Mouse (Mus musculus) megakaryocyte, embryonic 14.5 days (primary cell): ENCODE data around the gene A830031A19Rik.

ENCODE experiments used
- FLI1 ChIP-seq: IDR thresholded peaks from 2 replicates; pipeline ENCODE4 v1.6.1; 2012; ENCODE audit warnings: low read length, inconsistent platforms, mixed read lengths
- GATA1 ChIP-seq: IDR thresholded peaks from 3 replicates; pipeline ENCODE4 v1.6.1; 2012; ENCODE audit warnings: mixed read lengths, low read length, inconsistent platforms, borderline replicate concordance

DNA sequence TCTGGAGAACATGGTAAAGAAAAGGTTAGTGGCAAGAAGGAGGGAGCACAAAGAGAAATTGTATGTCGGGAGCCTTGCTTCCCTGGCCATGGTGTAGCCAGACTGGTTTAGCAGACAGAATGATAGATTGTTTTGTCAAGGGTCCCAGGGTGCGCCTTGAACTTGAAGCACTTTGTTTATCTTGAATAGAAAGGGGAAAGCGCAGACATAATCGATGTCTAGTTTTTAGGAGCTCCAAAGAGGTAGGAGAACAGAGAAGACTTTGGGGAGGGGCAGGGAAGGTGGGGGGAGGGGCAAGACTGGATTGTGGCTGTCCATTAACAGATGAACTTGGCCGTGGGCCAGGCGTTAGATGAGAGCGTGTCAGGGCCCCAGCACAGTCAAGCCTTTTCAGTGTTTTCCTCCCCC, 25.0 kb upstream of the A830031A19Rik start:
- TF ChIP-seq GATA1 (no peak), FLI1 (no peak)
